8 mouse cellular contexts compared by ENCODE assay signal in genomic region chr2:155356971-155357591, GRCm38 (mm10). TPM values are rescaled to one million over a fixed set of nuclear protein-coding genes. Genes with fewer than 3 reads are reported as not detected.
DNase-seq lines count a peak whose midpoint lies in the region; ATAC-seq and TF ChIP-seq lines count a peak whose summit lies in the region.

Pigu (minus strand) TSS chr2:155357430.

- no peaks in the 10 kb centered on the region for H3K79me2 ChIP-seq in heart, adult 2 months (replicated peaks; ENCODE audit: control insufficient read depth, insufficient read depth, low read length)

- H3K4me2 ChIP-seq in embryonic facial prominence, embryonic 14.5 days (ENCODE audit: low read depth, low read length), result peak within 1 kb of the TSS; percentile 77
- H3K4me2 ChIP-seq in limb, embryonic 13.5 days (replicated peaks), result peak within 1 kb of the TSS; percentile 81
- H3K4me2 ChIP-seq in midbrain, embryonic 16.5 days (ENCODE audit: low read length), result peak within 1 kb of the TSS; percentile 84

- under 1% methylated on average over 38 of the region's 38 CpGs for WGBS in embryonic facial prominence, embryonic 14.5 days
- WGBS in heart, adult 2 months, result under 1% methylated on average over 38 of the region's 38 CpGs
- WGBS in limb, embryonic 13.5 days, result under 1% methylated on average over 38 of the region's 38 CpGs
- under 1% methylated on average over 38 of the region's 38 CpGs for WGBS in midbrain, embryonic 16.5 days

- no peaks in the 10 kb centered on the region for H3K4me1 ChIP-seq in embryonic facial prominence, embryonic 14.5 days (ENCODE audit: control insufficient read depth, insufficient read depth, low read length)
- peaks cover 5% of the 10 kb centered on the region for H3K4me1 ChIP-seq in heart, adult 2 months (ENCODE audit: control insufficient read depth, insufficient read depth, low read length)
- H3K4me1 ChIP-seq in limb, embryonic 13.5 days, result peaks cover 12% of the 10 kb centered on the region
- peaks cover 10% of the 10 kb centered on the region for H3K4me1 ChIP-seq in midbrain, embryonic 16.5 days (ENCODE audit: control insufficient read depth, insufficient read depth, low read length)

- ATAC-seq in embryonic facial prominence, embryonic 14.5 days (ENCODE audit: low read depth), result peak; percentile 100
- ATAC-seq in limb, embryonic 13.5 days (ENCODE audit: low FRiP score, low read depth), result peak; percentile 99
- peak; percentile 99 for ATAC-seq in midbrain, embryonic 16.5 days

- peak; percentile 15; the same call in 1 of the 2 replicates for TF ChIP-seq CTCF in heart, adult 2 months (IDR thresholded peaks at IDR 0.05)

- H3K9me3 ChIP-seq in embryonic facial prominence, embryonic 14.5 days (ENCODE audit: control insufficient read depth, low read length), result no peaks in the 10 kb centered on the region
- no peaks in the 10 kb centered on the region for H3K9me3 ChIP-seq in limb, embryonic 13.5 days
- H3K9me3 ChIP-seq in midbrain, embryonic 16.5 days (replicated peaks; ENCODE audit: control insufficient read depth, low read length, poor library complexity, severe bottlenecking), result no peaks in the 10 kb centered on the region

- no peaks in the 10 kb centered on the region for H3K27me3 ChIP-seq in embryonic facial prominence, embryonic 14.5 days (replicated peaks; ENCODE audit: control insufficient read depth, insufficient read depth, low read length)
- H3K27me3 ChIP-seq in heart, adult 2 months (ENCODE audit: control insufficient read depth, insufficient read depth, low read length), result no peaks in the 10 kb centered on the region
- no peaks in the 10 kb centered on the region for H3K27me3 ChIP-seq in limb, embryonic 13.5 days
- no peaks in the 10 kb centered on the region for H3K27me3 ChIP-seq in midbrain, embryonic 16.5 days (ENCODE audit: control insufficient read depth, insufficient read depth, low read depth, low read length)

- peak; percentile 64; the same call in 1 of the 2 replicates for TF ChIP-seq POLR2A in heart, adult 2 months (IDR thresholded peaks at IDR 0.05; ENCODE audit: insufficient read depth, low read depth, low read length)

- H3K27ac ChIP-seq in embryonic facial prominence, embryonic 14.5 days (replicated peaks; ENCODE audit: low read depth, low read length), result peak within 1 kb of the TSS; percentile 48
- H3K27ac ChIP-seq in heart, adult 2 months, result peak within 1 kb of the TSS; percentile 75
- peak within 1 kb of the TSS; percentile 58; the same call in 1 of the 2 replicates for H3K27ac ChIP-seq in limb, embryonic 13.5 days
- H3K27ac ChIP-seq in midbrain, embryonic 16.5 days (ENCODE audit: low read length), result peak within 1 kb of the TSS; percentile 83

- peak within 1 kb of the TSS; percentile 80 for H3K9ac ChIP-seq in embryonic facial prominence, embryonic 14.5 days (ENCODE audit: low read depth, low read length)
- H3K9ac ChIP-seq in heart, adult 2 months (ENCODE audit: low read depth, low read length), result peak within 1 kb of the TSS; percentile 86
- peak within 1 kb of the TSS; percentile 83 for H3K9ac ChIP-seq in limb, embryonic 13.5 days
- peak within 1 kb of the TSS; percentile 89 for H3K9ac ChIP-seq in midbrain, embryonic 16.5 days (ENCODE audit: low read depth, low read length)

- H3K4me3 ChIP-seq in embryonic facial prominence, embryonic 14.5 days (ENCODE audit: low read depth, low read length), result peak within 1 kb of the TSS; percentile 89
- H3K4me3 ChIP-seq in heart, adult 2 months, result peak within 1 kb of the TSS; percentile 86
- peak within 1 kb of the TSS; percentile 81 for H3K4me3 ChIP-seq in limb, embryonic 13.5 days
- peak within 1 kb of the TSS; percentile 72 for H3K4me3 ChIP-seq in midbrain, embryonic 16.5 days (ENCODE audit: low read depth, low read length)

- intact Hi-C loops in heart, adult 2 months (cut with DNase I), result loop anchor here (1.0 to 5.0 kb wide), 2 partner anchors 24 to 115 kb away; partner anchors contain the start of genes Ncoa6 and Trp53inp2

- TF ChIP-seq EP300 in heart, adult 2 months (IDR thresholded peaks at IDR 0.05; ENCODE audit: insufficient read depth, low read depth, low read length), result peak; percentile 87; the same call in 1 of the 2 replicates

- DNase-seq in 3T3-L1 (ENCODE audit: low read depth, low spot score), result peak; percentile 99
- DNase-seq in adrenal gland, postnatal 4 days (ENCODE audit: low spot score in 2 of 2), result peak; percentile 63 to 86
- DNase-seq in embryonic facial prominence, embryonic 14.5 days (ENCODE audit: low spot score), result peak; percentile 99
- peak; percentile 93 to 95 for DNase-seq in heart, adult 2 months
- peak; percentile 97 for DNase-seq in kidney, adult 8-10 months
- peak; percentile 82 to 94 for DNase-seq in spleen, postnatal 10 days (ENCODE audit: low spot score in 2 of 2)

- H3K36me3 ChIP-seq in embryonic facial prominence, embryonic 14.5 days (ENCODE audit: control insufficient read depth, insufficient read depth, low read length), result no peaks in the 10 kb centered on the region
- H3K36me3 ChIP-seq in heart, adult 2 months (ENCODE audit: control insufficient read depth, insufficient read depth, low read length), result no peaks in the 10 kb centered on the region
- no peaks in the 10 kb centered on the region for H3K36me3 ChIP-seq in limb, embryonic 13.5 days
- H3K36me3 ChIP-seq in midbrain, embryonic 16.5 days (ENCODE audit: control insufficient read depth, insufficient read depth, low read length), result no peaks in the 10 kb centered on the region

RNA-seq across cellular contexts. Expression of gene Pigu, which starts in this region (rescaled TPM):
- total RNA-seq in adrenal gland, postnatal 4 days (2021), result 10 to 100 TPM; 34.2 to 36.4 TPM
- 43.7 and 47.9 TPM in 2 replicates for polyA plus RNA-seq in embryonic facial prominence, embryonic 14.5 days (2014; fragmentation: Nextera tagmentation; extraction: Ambion mirVana)
- 10 to 100 TPM; 26.2 to 26.6 TPM for total RNA-seq in heart, adult 2 months (2021)
- polyA plus RNA-seq in heart, adult 2 months (2012; rRNA removed), result 44.8 and 73.8 TPM in 2 replicates
- 45.6 and 46.2 TPM in 2 replicates for polyA plus RNA-seq in limb, embryonic 13.5 days (2015; fragmentation: Nextera tagmentation; extraction: Ambion mirVana)
- 64.7 and 65.0 TPM in 2 replicates for polyA plus RNA-seq in midbrain, embryonic 16.5 days (2015; fragmentation: Nextera tagmentation; extraction: Ambion mirVana)

Comparison
In these comparisons a context has a peak if more than half of its experiments do, and no peak if none do; other contexts are left out.
1. Peak in every context shown above with its lines: DNase-seq, ATAC-seq, H3K4me3 ChIP-seq and H3K27ac ChIP-seq.